Mouse (Mus musculus): ENCODE measurements around the gene Tex12. TPM values are rescaled to one million over a fixed set of nuclear protein-coding genes. Genes with fewer than 3 reads are reported as not detected.

Gene Tex12
- polyA plus RNA-seq, 1 experiment from 2014 or later = 0.17 TPM

DNA sequence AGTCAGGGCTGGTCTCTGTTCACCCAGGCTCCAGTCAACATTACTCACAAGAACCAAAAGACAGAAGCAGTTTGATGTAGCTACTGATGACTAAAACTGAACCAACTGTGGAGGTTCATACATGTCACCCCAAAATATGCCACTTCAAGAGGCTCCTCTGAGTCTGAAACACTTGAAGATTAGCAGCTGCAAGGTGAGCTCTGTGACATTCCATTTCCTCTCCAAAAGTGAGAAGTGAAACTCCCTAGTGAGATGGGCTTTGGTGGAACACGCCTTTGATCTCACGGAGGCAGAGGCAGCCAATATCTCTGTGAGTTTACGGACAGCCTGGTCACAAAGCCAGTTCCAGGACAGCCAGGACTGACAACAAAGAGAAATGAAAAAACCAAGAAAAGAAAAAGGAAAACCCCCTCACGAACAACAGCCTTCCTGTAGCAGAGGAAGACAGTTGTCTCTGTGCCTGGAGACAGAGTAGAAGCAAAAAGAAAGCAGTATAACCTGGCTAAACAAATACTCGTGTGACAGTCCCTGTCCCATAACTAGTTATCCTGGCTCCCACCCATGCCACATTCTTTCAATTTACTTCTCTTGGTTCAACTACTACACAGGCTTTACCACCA lies 13.2 kb downstream of the Tex12 start:
- no peaks in the 10 kb centered on the region for H3K36me3 ChIP-seq (ENCODE audit: control insufficient read depth, insufficient read depth, low read length)
- no peaks in the 10 kb centered on the region for H3K4me1 ChIP-seq (replicated peaks; ENCODE audit: control insufficient read depth, insufficient read depth, low read length)
- H3K27me3 ChIP-seq (ENCODE audit: control insufficient read depth, insufficient read depth, low read length) = no peaks in the 10 kb centered on the region
- no peak overlapping the region for H3K9ac ChIP-seq (ENCODE audit: low read depth, low read length)
- no peak overlapping the region for H3K4me3 ChIP-seq (ENCODE audit: low read depth, low read length)
- 67% methylated on average over 5 of the region's 5 CpGs for WGBS
- no peaks in the 10 kb centered on the region for H3K9me3 ChIP-seq (ENCODE audit: control insufficient read depth, low read length)
- no peak for DNase-seq (ENCODE audit: low spot score)
- no peak overlapping the region for H3K27ac ChIP-seq (ENCODE audit: low read depth, low read length)
- no peak for ATAC-seq (ENCODE audit: low FRiP score)
- H3K4me2 ChIP-seq (replicated peaks; ENCODE audit: low read depth, low read length) = no peak overlapping the region

DNA sequence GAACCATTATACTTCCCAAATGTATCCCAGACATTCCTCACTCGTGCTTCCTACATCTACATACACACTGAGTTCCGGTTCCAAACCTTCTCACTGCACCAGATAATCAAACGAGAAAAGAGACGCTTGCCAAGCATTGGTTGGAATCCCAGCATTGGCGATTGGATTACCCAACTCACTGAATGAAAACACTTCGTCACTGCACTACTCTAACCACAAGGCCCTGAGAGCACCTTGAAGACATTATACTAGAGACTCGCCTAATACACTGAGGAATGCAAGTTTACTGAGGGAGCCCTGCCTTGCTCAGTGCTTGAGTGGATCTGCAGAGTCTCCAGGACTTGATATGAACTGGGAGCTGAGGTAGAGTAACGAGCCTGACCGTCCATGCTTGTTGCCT lies 18.7 kb downstream of the Tex12 start:
- Histone ChIP-seq H3K27me3 (ENCODE audit: control insufficient read depth, insufficient read depth, low read length) (no peaks in the 10 kb centered on the region), H3K9ac (ENCODE audit: low read depth, low read length) (no peak overlapping the region), H3K9me3 (ENCODE audit: control insufficient read depth, low read length) (no peaks in the 10 kb centered on the region), H3K4me1 (replicated peaks; ENCODE audit: control insufficient read depth, insufficient read depth, low read length) (no peaks in the 10 kb centered on the region), H3K4me2 (replicated peaks; ENCODE audit: low read depth, low read length) (no peak overlapping the region), H3K27ac (ENCODE audit: low read depth, low read length) (no peak overlapping the region), H3K36me3 (ENCODE audit: control insufficient read depth, insufficient read depth, low read length) (no peaks in the 10 kb centered on the region), H3K4me3 (ENCODE audit: low read depth, low read length) (no peak overlapping the region)
- ATAC-seq (ENCODE audit: low FRiP score) (no peak), DNase-seq (ENCODE audit: low spot score) (no peak)
- WGBS = 75% methylated on average over 9 of the region's 9 CpGs

DNA sequence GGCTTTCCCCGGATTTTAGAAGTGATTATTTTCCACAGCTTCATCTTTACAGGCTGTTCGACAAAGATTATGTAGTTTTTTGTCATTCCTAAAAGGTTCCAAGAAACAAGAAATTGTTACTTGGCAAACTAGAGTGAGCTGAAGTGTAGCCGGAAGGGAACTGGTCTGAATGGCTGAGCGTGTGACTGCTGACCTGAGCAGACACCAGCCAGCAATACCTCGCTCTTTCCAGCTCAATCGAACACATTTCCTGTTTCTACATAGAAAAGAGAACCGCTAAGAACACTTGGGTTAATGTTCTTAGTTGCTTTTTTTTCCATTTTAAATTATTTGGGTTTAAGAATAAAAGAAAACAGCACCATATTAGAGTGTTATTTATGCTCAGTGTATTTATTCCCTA lies 21.0 kb downstream of the Tex12 start:
- Histone ChIP-seq H3K27ac (ENCODE audit: low read depth, low read length) (no peak overlapping the region), H3K9ac (ENCODE audit: low read depth, low read length) (no peak overlapping the region), H3K9me3 (ENCODE audit: control insufficient read depth, low read length) (no peaks in the 10 kb centered on the region), H3K4me3 (ENCODE audit: low read depth, low read length) (no peak overlapping the region), H3K36me3 (ENCODE audit: control insufficient read depth, insufficient read depth, low read length) (no peaks in the 10 kb centered on the region), H3K4me2 (replicated peaks; ENCODE audit: low read depth, low read length) (no peak overlapping the region), H3K27me3 (ENCODE audit: control insufficient read depth, insufficient read depth, low read length) (no peaks in the 10 kb centered on the region), H3K4me1 (replicated peaks; ENCODE audit: control insufficient read depth, insufficient read depth, low read length) (no peaks in the 10 kb centered on the region)
- 83% methylated on average over 7 of the region's 7 CpGs for WGBS
- no peak for ATAC-seq (ENCODE audit: low FRiP score)
- DNase-seq (ENCODE audit: low spot score) = no peak

DNA sequence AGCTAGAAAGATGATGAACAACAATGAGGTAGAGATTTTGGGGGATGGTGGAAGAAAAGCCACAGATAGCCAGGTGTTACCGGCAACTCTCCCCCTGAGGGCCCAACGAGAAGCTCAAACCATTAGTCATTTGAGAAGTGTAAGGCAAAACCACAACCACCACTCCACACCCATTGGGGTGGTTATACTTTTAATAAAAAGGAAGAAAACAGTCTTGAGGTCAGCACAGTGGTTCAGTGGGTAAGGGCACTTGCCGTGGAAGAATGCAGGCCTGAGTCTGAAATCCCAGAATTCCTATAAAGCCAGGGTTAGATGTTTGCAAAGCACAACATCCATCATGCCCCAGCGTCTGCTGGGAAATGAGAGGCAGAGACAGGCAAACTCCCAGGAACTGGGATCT lies 23.8 kb downstream of the Tex12 start:
- Histone ChIP-seq H3K27ac (ENCODE audit: low read depth, low read length) (no peak overlapping the region), H3K27me3 (ENCODE audit: control insufficient read depth, insufficient read depth, low read length) (no peaks in the 10 kb centered on the region), H3K9ac (ENCODE audit: low read depth, low read length) (no peak overlapping the region), H3K4me3 (ENCODE audit: low read depth, low read length) (no peak overlapping the region), H3K4me1 (replicated peaks; ENCODE audit: control insufficient read depth, insufficient read depth, low read length) (no peaks in the 10 kb centered on the region), H3K4me2 (replicated peaks; ENCODE audit: low read depth, low read length) (no peak overlapping the region), H3K36me3 (ENCODE audit: control insufficient read depth, insufficient read depth, low read length) (no peaks in the 10 kb centered on the region), H3K9me3 (ENCODE audit: control insufficient read depth, low read length) (no peaks in the 10 kb centered on the region)
- 86% methylated on average over 4 of the region's 4 CpGs for WGBS
- no peak for DNase-seq (ENCODE audit: low spot score)
- ATAC-seq (ENCODE audit: low FRiP score) = no peak

DNA sequence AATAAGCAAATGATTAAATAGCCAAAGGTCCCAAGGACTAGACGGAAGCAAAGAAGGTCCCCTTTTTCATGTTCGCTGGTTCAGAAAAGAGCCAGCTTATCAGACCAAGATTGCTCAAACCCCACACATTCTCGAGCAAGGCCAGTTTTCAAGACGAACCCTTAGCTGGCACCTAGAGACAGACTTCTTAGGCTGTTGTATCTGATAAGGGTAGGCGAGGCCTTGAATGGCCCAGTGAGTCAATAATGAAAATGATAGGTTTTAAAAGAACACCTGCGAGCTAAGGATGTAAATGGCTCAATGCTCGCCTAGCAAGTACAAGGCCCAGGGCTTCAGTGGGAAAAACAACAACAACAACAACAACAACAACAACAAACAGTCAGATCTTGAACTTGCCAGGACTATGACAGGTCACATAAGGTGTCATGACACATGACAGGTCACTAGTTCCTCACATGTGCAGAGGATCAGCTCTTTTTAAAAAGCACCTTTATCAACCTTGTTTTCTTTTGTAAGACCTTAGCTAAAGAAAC lies 24.5 kb downstream of the Tex12 start:
- no peak for DNase-seq (ENCODE audit: low spot score)
- no peaks in the 10 kb centered on the region for H3K4me1 ChIP-seq (replicated peaks; ENCODE audit: control insufficient read depth, insufficient read depth, low read length)
- no peaks in the 10 kb centered on the region for H3K27me3 ChIP-seq (ENCODE audit: control insufficient read depth, insufficient read depth, low read length)
- no peak overlapping the region for H3K4me2 ChIP-seq (replicated peaks; ENCODE audit: low read depth, low read length)
- no peak overlapping the region for H3K4me3 ChIP-seq (ENCODE audit: low read depth, low read length)
- H3K9ac ChIP-seq (ENCODE audit: low read depth, low read length) = no peak overlapping the region
- H3K27ac ChIP-seq (ENCODE audit: low read depth, low read length) = no peak overlapping the region
- 89% methylated on average over 7 of the region's 7 CpGs for WGBS
- ATAC-seq (ENCODE audit: low FRiP score) = no peak
- H3K9me3 ChIP-seq (ENCODE audit: control insufficient read depth, low read length) = no peaks in the 10 kb centered on the region
- no peaks in the 10 kb centered on the region for H3K36me3 ChIP-seq (ENCODE audit: control insufficient read depth, insufficient read depth, low read length)

DNA sequence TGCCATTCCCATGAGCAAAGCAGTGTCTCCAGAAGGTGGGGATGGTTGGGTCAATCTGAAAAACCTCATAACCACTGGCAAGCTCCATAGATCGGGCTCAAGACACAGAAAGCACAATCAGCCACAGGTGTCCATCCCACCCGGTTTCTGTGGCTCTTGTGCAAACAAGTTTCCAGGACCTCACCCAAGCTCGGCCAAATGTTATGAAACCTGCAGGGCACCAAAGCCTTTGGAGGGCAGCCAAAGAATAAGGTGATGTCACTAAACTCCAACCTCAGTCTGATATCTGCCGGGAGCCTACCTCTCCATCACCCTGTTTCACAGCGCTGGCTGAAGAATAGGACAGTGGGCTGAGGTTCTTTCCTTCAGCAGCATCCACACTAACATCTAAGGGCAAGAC lies 25.2 kb downstream of the Tex12 start:
- no peak for ATAC-seq (ENCODE audit: low FRiP score)
- H3K27me3 ChIP-seq (ENCODE audit: control insufficient read depth, insufficient read depth, low read length) = no peaks in the 10 kb centered on the region
- DNase-seq (ENCODE audit: low spot score) = no peak
- no peak overlapping the region for H3K27ac ChIP-seq (ENCODE audit: low read depth, low read length)
- H3K4me3 ChIP-seq (ENCODE audit: low read depth, low read length) = no peak overlapping the region
- H3K9me3 ChIP-seq (ENCODE audit: control insufficient read depth, low read length) = no peaks in the 10 kb centered on the region
- no peak overlapping the region for H3K9ac ChIP-seq (ENCODE audit: low read depth, low read length)
- H3K4me1 ChIP-seq (replicated peaks; ENCODE audit: control insufficient read depth, insufficient read depth, low read length) = no peaks in the 10 kb centered on the region
- WGBS = 90% methylated on average over 5 of the region's 5 CpGs
- H3K4me2 ChIP-seq (replicated peaks; ENCODE audit: low read depth, low read length) = no peak overlapping the region
- H3K36me3 ChIP-seq (ENCODE audit: control insufficient read depth, insufficient read depth, low read length) = no peaks in the 10 kb centered on the region

DNA sequence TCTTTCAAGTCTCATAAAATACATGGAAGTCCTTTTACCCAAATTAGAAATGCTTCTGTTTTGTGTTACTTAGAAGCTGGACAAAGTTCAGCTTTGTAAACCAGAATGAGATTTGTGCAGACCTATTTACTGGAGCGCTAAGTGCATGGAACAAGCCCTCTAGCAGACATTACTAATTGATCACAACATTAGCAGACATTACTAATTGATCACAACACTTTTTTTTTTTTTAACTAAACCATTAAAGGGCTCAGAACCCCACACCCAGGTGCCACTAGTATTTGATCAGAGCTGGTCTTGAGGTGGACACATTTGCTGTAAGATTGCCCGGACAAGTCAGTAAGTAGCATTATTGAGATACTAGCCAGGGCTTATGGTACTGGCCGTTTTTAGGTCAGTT lies 27.3 kb downstream of the Tex12 start:
- ATAC-seq (ENCODE audit: low FRiP score) (no peak), DNase-seq (ENCODE audit: low spot score) (no peak)
- Histone ChIP-seq H3K4me1 (replicated peaks; ENCODE audit: control insufficient read depth, insufficient read depth, low read length) (no peaks in the 10 kb centered on the region), H3K27me3 (ENCODE audit: control insufficient read depth, insufficient read depth, low read length) (no peaks in the 10 kb centered on the region), H3K4me2 (replicated peaks; ENCODE audit: low read depth, low read length) (no peak overlapping the region), H3K36me3 (ENCODE audit: control insufficient read depth, insufficient read depth, low read length) (no peaks in the 10 kb centered on the region), H3K27ac (ENCODE audit: low read depth, low read length) (no peak overlapping the region), H3K9me3 (ENCODE audit: control insufficient read depth, low read length) (no peaks in the 10 kb centered on the region), H3K9ac (ENCODE audit: low read depth, low read length) (no peak overlapping the region), H3K4me3 (ENCODE audit: low read depth, low read length) (no peak overlapping the region)
- WGBS = 84% methylated on average over 3 of the region's 3 CpGs

DNA sequence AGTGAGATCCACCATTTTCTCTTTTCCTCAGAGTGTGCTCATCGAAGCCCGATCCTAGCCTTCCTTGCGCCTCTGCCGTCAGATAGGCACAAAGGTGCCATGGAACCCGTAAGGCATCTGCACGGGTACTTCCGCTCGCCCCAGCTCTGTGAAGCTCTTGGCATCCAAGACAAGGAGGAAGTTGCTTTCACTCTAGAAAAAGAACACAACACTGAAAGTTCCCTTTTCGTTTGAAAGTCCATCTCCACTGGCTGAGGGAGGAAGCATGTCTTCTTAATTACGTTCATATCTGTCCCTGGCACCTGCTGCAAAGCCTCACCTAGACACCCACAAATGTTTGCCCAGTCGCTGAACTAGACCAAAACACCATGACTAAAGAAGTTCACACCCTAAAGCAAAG lies 27.8 kb downstream of the Tex12 start:
- no peaks in the 10 kb centered on the region for H3K36me3 ChIP-seq (ENCODE audit: control insufficient read depth, insufficient read depth, low read length)
- no peak overlapping the region for H3K4me3 ChIP-seq (ENCODE audit: low read depth, low read length)
- no peak overlapping the region for H3K4me2 ChIP-seq (replicated peaks; ENCODE audit: low read depth, low read length)
- no peak overlapping the region for H3K27ac ChIP-seq (ENCODE audit: low read depth, low read length)
- H3K4me1 ChIP-seq (replicated peaks; ENCODE audit: control insufficient read depth, insufficient read depth, low read length) = no peaks in the 10 kb centered on the region
- no peak for ATAC-seq (ENCODE audit: low FRiP score)
- DNase-seq (ENCODE audit: low spot score) = no peak
- WGBS = 86% methylated on average over 11 of the region's 11 CpGs
- no peak overlapping the region for H3K9ac ChIP-seq (ENCODE audit: low read depth, low read length)
- H3K9me3 ChIP-seq (ENCODE audit: control insufficient read depth, low read length) = no peaks in the 10 kb centered on the region
- no peaks in the 10 kb centered on the region for H3K27me3 ChIP-seq (ENCODE audit: control insufficient read depth, insufficient read depth, low read length)

DNA sequence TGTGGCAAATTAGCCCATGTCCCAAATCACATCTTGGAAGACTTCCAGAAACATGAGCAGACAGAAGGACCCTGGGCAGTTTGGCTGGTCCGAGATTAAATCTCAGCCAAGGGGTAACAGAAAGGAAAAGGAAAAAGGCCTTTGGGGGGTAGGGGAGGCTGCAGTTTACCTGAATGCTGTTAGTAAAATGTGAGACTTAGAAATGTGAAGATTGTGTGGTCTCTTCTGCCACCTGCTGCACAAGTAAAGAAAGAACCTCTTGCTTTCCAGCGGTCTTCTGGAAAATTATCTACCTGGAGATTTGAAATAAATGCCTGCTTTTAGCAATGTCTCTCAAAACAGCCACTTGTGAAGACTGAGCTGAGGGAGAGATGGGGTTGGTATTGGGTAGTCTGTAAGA lies 30.2 kb downstream of the Tex12 start:
- H3K36me3 ChIP-seq (ENCODE audit: control insufficient read depth, insufficient read depth, low read length) = no peaks in the 10 kb centered on the region
- H3K9me3 ChIP-seq (ENCODE audit: control insufficient read depth, low read length) = no peaks in the 10 kb centered on the region
- H3K4me2 ChIP-seq (replicated peaks; ENCODE audit: low read depth, low read length) = no peak overlapping the region
- H3K27me3 ChIP-seq (ENCODE audit: control insufficient read depth, insufficient read depth, low read length) = no peaks in the 10 kb centered on the region
- H3K9ac ChIP-seq (ENCODE audit: low read depth, low read length) = no peak overlapping the region
- H3K4me3 ChIP-seq (ENCODE audit: low read depth, low read length) = no peak overlapping the region
- ATAC-seq (ENCODE audit: low FRiP score) (no peak), DNase-seq (ENCODE audit: low spot score) (no peak)
- H3K27ac ChIP-seq (ENCODE audit: low read depth, low read length) = no peak overlapping the region
- H3K4me1 ChIP-seq (replicated peaks; ENCODE audit: control insufficient read depth, insufficient read depth, low read length) = no peaks in the 10 kb centered on the region
- 38% methylated on average over 2 of the region's 2 CpGs for WGBS
